Mouse (Mus musculus): ENCODE results near the gene Ift88.

- TF ChIP-seq POLR2A (IDR thresholded peaks at IDR 0.05; ENCODE audit: borderline replicate concordance, extremely low read depth, low read depth, low read length) (no peak), CTCF (IDR thresholded peaks at IDR 0.05; ENCODE audit: insufficient read depth, low read length) (no peak)
These were observed 119.7 kb downstream of the Ift88 start for GRCm38 (mm10) chr14:57543420-57544039.
